Mouse (Mus musculus): ENCODE results near the gene Rsbn1l.
A peak's percentile ranks its signal among the peaks of the same experiment; 100 is the strongest.

Rsbn1l gene

GRCm38 (mm10) chr5:20897446-20898167 lies 58.6 kb downstream of the Rsbn1l start:
- no peak for DNase-seq

- DNase-seq, result no peak
Observed at GRCm38 (mm10) chr5:20884036-20884620, 72.1 kb downstream of the Rsbn1l start.

- DNase-seq, result peak; percentile 98 to 99
Observed at GRCm38 (mm10) chr5:20881915-20882800, 74.0 kb downstream of the Rsbn1l start, which contains the start of the genes Phtf2 and Tmem60. Phtf2 (minus strand) TSS chr5:20882124. Tmem60 (plus strand) TSS chr5:20882191.

- peak; percentile 67 to 74 for DNase-seq
Observed at GRCm38 (mm10) chr5:20880797-20881775, 75.1 kb downstream of the Rsbn1l start.

DNA sequence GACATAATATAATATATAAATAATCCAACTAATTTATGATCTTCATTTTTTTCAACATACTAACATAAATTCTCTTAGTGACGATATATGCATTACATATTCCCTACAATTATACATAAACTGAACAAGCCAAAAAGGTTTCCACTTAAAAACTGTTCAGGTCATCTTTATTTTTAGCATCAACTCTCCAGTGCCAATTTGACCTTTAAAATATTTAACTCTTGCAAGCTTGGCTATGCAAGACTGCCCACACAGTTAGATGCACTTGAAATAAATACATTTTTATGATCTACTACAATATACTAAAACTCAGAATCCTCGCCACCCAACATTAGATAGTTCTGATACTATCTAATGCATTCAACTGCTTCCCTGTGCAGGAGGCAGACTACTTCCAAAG lies 75.8 kb downstream of the Rsbn1l start:
- no peak for DNase-seq

GRCm38 (mm10) chr5:20876934-20877426 lies 79.2 kb downstream of the Rsbn1l start:
- DNase-seq, result no peak

- DNase-seq, result peak in 1 of 2 experiments; percentile 21
Observed at GRCm38 (mm10) chr5:20873146-20873545, 83.1 kb downstream of the Rsbn1l start.

DNA sequence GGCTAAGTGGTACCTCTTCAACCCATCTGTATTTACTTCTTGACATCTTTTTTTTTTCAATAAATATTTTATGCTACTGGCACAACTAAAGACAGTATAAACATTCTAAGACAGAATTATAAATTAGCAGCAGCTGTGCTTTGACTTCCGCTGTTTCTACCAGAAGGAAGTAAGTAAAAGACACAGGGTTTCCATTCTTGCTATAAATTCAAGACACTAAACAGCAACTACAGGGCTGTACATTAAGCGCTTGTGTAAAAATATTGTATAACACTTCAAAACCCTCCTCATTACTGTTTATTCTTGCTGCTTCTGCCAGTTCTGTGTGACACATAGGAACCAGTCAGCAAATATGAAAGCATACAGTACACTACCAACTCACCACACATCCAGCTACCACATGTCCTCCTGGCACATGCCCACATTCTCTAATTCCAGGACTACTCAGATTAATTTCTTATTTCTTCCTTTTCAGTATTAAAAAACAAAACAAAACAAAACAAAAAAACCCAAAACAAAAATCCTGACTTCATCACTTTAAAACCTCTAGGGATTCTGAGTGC lies 90.9 kb downstream of the Rsbn1l start:
- no peak for DNase-seq

- DNase-seq, result no peak
Observed at GRCm38 (mm10) chr5:20864216-20864969, 91.8 kb downstream of the Rsbn1l start.

DNA sequence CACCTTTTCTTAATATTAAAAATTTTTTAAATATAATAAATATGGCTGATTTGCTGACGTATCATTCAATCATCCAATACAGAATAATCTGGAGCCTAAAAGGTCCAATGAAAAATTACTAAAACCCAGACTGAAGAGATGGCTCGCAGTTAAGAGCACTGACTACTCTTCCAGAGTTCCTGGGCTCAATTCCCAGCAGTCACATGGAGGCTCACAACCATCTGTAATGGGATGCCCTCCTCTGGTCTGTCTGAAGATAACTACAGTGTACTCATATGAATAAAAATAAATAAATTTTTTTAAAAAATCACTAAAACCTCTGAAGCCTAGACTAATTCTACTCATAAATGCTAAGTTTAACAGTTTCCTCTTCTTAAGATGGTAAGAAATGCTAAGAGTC lies 94.3 kb downstream of the Rsbn1l start:
- no peak for DNase-seq

GRCm38 (mm10) chr5:20860565-20860964 lies 95.6 kb downstream of the Rsbn1l start:
- no peak for DNase-seq

DNA sequence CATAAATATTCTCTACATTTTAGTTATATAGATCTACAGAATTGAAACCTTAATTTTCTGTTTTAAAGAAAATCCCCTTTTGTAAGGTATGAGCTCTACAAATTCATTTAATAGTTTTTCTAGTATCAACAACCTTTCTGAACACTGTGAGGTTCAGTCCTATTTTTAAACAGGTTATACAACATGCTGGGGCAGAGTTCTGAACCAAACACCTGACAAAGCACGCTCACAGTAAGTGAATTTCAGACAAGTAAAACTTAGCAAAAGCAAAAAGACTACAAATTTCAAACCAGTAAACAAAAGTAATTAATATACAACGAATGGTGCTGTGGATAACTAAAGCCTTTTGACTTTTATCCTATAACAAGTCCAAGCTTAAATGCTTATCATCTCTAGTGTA lies 97.8 kb downstream of the Rsbn1l start:
- no peak for DNase-seq

- no peak for DNase-seq
Observed at GRCm38 (mm10) chr5:20855066-20855465, 101.1 kb downstream of the Rsbn1l start.

DNA sequence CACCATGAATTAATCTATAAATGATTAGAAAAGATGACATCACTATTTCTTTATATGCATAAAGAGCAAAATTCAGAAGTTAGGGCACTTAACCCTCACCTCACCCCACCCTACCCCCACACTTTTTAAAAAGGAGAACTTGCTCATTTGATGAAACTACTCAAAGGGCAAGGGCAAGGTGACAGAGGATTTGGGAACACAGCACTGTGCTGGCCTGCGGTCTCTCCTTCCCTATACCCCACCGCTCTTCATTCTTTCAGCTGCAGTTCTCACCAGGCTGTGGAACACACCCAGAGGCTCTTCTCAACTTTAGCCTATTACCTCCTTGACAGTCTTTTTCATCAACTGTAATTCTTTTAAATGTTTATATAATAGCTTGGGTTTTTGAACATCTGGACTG lies 109.2 kb downstream of the Rsbn1l start:
- no peak for DNase-seq

GRCm38 (mm10) chr5:20843816-20844215 lies 112.4 kb downstream of the Rsbn1l start:
- no peak for DNase-seq

DNA sequence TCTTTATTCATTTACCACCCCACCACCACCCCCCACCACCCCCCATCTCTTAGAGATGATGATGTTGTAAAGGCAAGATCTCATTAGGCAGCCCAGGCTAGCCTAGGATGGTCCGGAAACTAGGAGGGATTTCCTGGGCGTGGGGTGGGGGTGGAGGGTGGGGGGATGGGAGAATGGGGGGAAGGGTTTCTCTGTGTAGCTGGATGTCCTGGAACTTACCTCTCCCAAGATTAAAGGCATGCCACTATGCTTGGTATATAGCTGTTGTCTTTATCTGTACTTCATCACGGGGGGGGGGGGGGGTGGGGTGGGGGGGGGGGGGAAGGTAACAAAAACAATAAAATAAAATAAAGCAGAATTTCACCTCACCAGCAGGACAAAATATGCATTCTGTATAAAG lies 112.8 kb downstream of the Rsbn1l start:
- no peak for DNase-seq
